Mouse (Mus musculus) kidney, postnatal 4 days (tissue): ENCODE data around the gene Rgmb.

Experiments used
- DNase-seq, 2 experiments: peaks; one replicate each; pipeline ENCODE4 v3.0.0; 2021; ENCODE audit warnings: mixed read lengths in 2 of 2

Gene Rgmb

GRCm38 (mm10) chr17:15830766-15831644 lies at the start of gene Rgmb:
Rgmb (minus strand) TSS chr17:15831039.
- peak; percentile 50 to 67 for DNase-seq

GRCm38 (mm10) chr17:15874765-15875164 lies 43.9 kb upstream of the Rgmb start:
- DNase-seq: peak in 1 of 2 experiments; percentile 6

GRCm38 (mm10) chr17:15872093-15872492 lies 41.3 kb upstream of the Rgmb start:
- DNase-seq: no peak

- no peak for DNase-seq
Observed at GRCm38 (mm10) chr17:15865249-15865648, 34.4 kb upstream of the Rgmb start.

- no peak for DNase-seq
Observed at GRCm38 (mm10) chr17:15862355-15862754, 31.5 kb upstream of the Rgmb start.

DNA sequence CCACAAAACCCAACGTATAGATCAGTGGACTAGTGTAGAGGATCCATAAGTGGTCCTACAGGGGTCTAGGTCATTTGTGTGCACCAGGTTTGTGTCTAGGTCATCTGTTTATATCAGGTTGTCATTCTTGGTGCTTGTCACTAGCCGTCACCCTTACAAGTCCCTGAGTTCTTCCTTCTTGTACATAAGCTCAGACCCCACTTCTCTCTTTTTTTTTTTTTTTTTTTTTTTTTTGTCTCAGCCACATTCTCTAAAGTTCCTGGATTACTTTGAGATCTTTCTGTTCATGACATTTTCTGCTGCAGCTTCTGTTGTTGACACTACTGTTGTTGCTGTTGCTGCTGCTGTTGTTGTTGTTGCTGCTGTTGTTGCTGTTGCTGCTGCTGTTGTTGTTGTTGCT lies 22.3 kb upstream of the Rgmb start:
- DNase-seq: no peak

- DNase-seq: no peak
Observed at GRCm38 (mm10) chr17:15850544-15850943, 19.7 kb upstream of the Rgmb start.

GRCm38 (mm10) chr17:15841425-15841824 lies 10.6 kb upstream of the Rgmb start:
- DNase-seq: no peak

- no peak for DNase-seq
Observed at GRCm38 (mm10) chr17:15832398-15832797, 1.6 kb upstream of the Rgmb start.

DNA sequence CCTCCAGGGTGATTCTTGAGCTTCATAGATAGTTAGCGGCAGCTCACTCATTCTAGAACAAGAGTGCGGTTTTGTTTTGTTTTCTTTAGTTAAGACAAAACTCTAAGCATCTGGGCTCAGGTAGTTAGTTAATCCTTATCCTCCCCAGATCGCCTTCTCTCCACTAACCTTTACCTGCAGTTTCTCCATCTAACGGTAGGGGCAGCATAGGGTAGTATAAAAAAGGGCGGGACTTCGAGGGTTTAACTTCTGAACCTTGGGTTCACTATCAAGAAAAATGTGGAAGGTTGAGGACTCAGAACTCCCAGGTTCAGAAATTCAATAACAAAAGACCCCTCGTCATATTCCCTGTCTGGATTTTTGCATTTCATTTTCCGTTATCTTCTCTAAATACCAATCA lies 971 bp upstream of the Rgmb start:
- peak; percentile 26 to 36 for DNase-seq

DNA sequence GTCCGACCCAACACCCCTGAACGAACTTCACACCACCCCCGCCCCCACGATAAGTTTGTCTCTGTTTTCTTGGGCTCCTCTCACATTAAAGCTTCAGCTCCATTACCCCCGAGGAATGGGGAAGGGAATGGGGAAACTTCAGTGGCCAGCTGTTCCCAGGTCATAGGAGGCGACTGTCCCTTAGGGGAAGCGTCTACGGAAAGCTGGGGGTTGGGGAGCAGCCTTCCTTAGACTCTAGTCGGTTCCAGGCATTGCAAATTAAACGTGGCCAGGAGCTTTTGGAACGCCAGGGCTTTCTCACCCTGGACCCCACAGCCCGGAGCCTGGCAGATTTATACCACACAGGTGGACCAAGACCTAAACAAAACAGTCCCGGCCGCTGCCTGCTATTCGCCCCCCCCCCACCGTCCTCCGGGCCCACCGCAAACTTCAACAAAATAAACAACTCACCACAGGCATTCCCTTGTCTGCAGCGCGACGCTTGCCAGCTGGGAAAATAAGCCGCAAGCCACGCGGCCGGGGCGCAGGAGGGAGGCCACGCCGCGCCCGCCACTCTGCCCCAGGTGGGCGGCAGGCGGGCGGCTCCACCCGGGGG lies 571 bp downstream of the Rgmb start:
- DNase-seq: peak; percentile 34 to 56

DNA sequence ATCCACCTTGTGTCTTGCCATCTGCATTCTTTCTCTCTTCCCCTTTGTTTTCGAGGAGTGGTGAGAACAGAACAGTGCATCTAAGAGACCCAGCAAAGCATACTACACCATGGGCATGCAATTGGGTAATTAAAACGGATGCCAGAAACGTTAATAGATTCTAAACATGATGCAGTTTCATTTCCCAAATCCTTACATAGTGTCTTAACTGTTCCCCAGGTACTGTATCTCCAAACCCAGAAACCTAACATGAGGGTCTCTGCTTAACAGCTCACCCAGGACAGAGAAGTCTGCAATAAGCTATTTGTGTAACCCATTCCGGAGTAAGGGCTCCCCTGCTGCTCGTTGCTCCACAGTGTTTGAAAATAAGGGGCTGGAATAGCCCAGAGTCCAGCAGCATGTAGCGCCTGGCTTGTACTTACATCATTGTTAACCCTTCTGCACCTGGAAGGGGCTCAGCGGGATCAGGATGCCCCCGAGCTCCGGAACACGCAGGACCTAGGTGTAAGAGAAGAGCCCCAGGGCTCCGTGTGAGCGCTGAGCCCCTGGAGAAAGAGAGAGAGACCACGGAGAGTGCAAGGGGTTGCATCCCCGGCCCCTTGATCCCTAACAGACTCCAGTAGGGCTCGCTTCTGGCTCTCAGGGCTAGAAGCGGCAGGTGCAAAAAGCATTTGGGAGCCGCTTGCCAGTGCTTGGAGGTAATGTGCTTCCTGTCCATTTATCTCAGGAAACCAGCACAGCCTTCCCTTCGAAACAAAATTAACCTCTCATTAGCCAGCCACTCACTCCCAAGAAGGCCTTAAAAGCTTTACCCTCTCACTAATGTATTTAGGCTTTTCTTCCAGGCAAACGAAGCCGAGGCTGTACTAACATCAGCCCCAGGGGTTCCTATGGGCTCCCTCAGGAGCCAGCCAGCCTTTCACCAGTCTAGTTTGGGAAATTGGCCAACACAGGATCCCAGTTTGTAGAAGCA lies 1.4 kb downstream of the Rgmb start:
- DNase-seq: peak; percentile 35 to 56

GRCm38 (mm10) chr17:15828131-15828917 lies 2.5 kb downstream of the Rgmb start:
- DNase-seq: no peak

- DNase-seq: no peak
Observed at GRCm38 (mm10) chr17:15826928-15827327, 3.9 kb downstream of the Rgmb start.

DNA sequence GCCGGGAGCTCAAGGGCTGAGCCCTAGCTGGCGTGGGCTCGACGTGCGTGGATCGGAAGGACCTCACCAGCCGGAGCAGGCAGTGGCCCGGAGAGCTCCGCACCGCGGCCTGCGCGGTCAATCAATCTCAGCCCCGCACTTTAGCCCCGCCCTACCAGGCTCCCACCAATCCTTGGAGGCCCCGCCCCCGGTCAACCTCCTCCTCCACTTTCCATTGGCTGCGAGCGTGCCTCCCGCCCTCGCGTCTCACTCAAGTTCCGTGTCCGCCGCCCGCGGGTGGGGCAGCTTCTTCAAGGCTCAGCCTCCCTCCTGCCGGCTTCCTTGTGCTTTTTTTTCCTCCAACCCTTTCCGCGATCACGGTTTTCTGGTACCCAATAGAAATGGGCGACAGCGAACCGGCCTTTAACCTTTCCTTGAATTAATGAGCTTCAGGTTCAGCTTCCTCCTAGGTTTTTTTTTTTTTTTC lies 4.4 kb downstream of the Rgmb start:
- peak; percentile 100 for DNase-seq

DNA sequence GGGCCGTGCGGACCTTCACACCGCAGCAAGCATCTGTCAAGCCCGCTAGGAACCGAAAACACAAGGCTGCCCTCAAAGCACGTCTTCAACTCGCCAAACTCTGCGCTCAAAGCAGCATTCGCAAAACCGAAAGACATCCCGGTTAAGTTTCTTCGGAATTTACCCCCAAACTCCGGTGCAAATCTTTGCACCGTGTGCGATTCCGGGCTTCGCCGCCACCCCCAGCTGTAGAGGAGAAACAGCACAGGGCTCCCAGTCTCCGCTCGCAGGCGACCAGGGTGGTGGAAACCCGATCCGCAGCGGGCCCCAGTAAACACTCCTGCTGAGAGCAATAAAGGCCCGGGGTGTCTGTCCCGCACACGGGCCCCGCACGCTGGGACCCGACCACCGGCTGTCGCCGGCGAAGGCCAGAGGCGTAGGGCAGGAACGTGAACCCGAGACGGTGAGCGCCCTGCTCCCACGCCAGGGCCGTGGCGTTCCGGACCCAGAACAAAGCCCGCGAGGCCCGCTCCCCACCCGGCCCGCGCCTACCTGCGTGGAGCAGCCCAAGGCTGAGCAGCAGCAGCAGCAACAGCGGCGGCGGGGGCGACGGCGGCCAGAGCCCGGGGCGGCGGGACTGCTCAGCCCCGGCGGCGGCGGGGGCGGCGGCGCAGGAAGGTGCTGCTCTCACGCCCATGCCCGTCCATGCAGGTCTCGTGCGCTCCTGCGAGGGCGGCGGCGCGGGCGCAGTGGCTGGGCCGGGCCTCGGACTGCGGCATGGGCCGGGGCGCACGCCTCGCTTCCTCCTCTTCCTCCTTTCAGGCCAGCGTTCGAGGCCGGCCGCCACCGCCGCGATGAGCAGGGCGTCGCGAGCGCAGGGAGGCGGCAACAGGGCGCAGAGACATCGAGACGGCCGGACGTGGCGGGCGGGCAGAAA lies 5.1 kb downstream of the Rgmb start:
- DNase-seq: peak; percentile 67 to 82

- no peak for DNase-seq
Observed at GRCm38 (mm10) chr17:15824854-15825253, 6.0 kb downstream of the Rgmb start.

- DNase-seq: no peak
Observed at GRCm38 (mm10) chr17:15824337-15824736, 6.5 kb downstream of the Rgmb start.

DNA sequence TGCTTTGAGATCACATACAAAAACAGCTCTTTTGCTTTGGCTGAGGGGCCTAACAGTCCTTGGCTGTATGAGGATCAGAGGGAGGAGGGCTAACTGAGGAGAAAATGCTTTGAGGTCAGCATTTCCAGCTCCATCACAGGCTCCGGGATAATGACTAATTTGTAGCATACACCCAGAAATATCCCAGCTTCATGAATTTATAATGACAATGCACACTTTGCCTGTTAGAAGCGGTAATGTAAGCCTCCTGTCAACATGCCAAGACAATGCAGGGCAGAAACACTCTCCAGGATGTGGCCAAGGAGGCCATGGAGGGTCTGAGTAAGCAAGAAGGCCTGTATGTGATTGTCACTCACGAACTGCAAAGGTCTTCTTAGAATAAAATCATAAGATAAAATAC lies 7.0 kb downstream of the Rgmb start:
- DNase-seq: no peak

- DNase-seq: no peak
Observed at GRCm38 (mm10) chr17:15823215-15823614, 7.6 kb downstream of the Rgmb start.

DNA sequence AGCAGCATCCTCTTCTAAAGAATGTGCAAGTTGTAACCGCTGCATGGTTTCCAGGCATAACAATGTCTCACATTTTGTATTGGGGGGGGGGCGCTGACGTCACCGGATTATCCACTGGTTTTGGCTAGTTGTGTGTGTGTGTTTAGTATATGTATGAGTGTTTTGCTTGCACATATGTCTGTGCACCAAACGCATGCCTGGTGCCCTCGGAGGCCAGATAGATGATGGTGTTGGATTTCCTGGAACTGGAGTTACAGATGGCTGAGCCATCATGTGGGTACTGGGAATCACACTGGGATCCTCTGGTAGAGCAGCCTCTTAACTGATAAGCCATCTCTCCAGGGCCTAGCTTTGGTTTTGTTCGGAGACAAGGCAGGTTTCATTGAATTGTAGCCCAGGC lies 8.5 kb downstream of the Rgmb start:
- DNase-seq: no peak
